22 mouse cellular contexts compared by ENCODE assay signal in the genomic region with DNA sequence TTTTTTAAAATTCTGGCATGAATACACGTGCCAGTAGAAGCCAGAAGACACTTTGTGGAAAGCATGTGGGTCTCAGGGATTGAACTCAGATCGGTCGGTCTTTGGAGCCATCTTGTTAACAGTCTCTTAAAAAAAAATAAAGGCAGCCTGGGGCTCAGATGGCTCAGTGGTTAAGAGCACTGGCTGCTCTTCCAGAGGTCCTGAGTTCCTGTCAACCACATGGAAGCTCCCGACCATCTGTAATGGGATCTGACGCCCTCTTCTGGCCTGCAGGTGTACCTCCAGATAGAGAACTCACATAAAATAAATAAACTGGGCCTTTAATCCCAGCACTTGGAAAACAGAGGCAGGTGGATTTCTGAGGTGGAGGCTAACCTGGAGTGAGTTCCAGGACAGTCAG. TPM values are rescaled to one million over a fixed set of nuclear protein-coding genes. Genes with fewer than 3 reads are reported as not detected.
DNase-seq lines count a peak whose midpoint lies in the region; ATAC-seq and TF ChIP-seq lines count a peak whose summit lies in the region.
"Had no signal": no experiment of that assay in that cellular context is flagged by ENCODE, and none has a peak within 500 bp of the region (broad histone marks: within the 10 kb centered on the region; RNA-seq: fewer than 3 reads in every experiment).

No protein-coding gene starts in this region.

- WGBS in lung, postnatal 0 days, result 74% methylated on average over 5 of the region's 5 CpGs

- H3K36me3 ChIP-seq in lung, postnatal 0 days (ENCODE audit: insufficient read depth, low read length), result 0 out of 2 replicates have a peak, but pooled peaks cover 6% of the 10 kb centered on the region

- H3K4me3 ChIP-seq in lung, postnatal 0 days (ENCODE audit: low read depth, low read length), result no peak overlapping the region
- H3K4me3 ChIP-seq: embryonic facial prominence, embryonic 15.5 days; erythroblast, embryonic 14.5 days; forebrain, embryonic 10.5 days; heart, adult 2 months; heart, embryonic 12.5 days; hindbrain, embryonic 10.5 days; intestine, embryonic 15.5 days had no signal

- DNase-seq in heart, adult 11 months, result peak; percentile 77
- DNase-seq in heart, adult 8-10 months (ENCODE audit: low spot score), result no peak
- DNase-seq in lung, postnatal 0 days (ENCODE audit: low spot score), result no peak
- no peak for DNase-seq in lung, postnatal 4 days
- DNase-seq in ES-CJ7 (ENCODE audit: low read depth, low spot score) (peak; percentile 82), ZHBTc4 (ENCODE audit: low read depth, low spot score) (peak; percentile 83)
- no peak for DNase-seq in embryo, embryonic 10.5 days (ENCODE audit: low spot score)
- DNase-seq in ovary, postnatal 14 days (ENCODE audit: low spot score), result no peak
- DNase-seq: adrenal gland, postnatal 10 days; cerebellum, adult 2 months; cerebellum, postnatal 10 days; embryo, embryonic 11 days; heart, adult 2 months had no signal

- TF ChIP-seq CTCF in lung, postnatal 0 days (IDR thresholded peaks at IDR 0.05), result peak; percentile 9; the same call in 1 of the 2 replicates

- no peak overlapping the region for H3K4me2 ChIP-seq in lung, postnatal 0 days (replicated peaks; ENCODE audit: low read depth, low read length)
- H3K4me2 ChIP-seq: embryonic facial prominence, embryonic 15.5 days; heart, embryonic 12.5 days; hindbrain, embryonic 14.5 days; intestine, embryonic 15.5 days had no signal

- ATAC-seq in lung, postnatal 0 days, result no peak
- ATAC-seq: forebrain, embryonic 14.5 days; intestine, embryonic 15.5 days had no signal

- no peak overlapping the region for H3K9ac ChIP-seq in lung, postnatal 0 days (replicated peaks; ENCODE audit: low read depth)
- H3K9ac ChIP-seq: embryonic facial prominence, embryonic 15.5 days; heart, embryonic 12.5 days; hindbrain, embryonic 14.5 days; intestine, embryonic 15.5 days had no signal

- no peaks in the 10 kb centered on the region for H3K9me3 ChIP-seq in lung, postnatal 0 days (ENCODE audit: low read length)
- H3K9me3 ChIP-seq: embryonic facial prominence, embryonic 15.5 days; forebrain, embryonic 10.5 days; heart, embryonic 12.5 days; hindbrain, embryonic 10.5 days; intestine, embryonic 15.5 days had no signal

- H3K27me3 ChIP-seq in lung, postnatal 0 days (replicated peaks; ENCODE audit: insufficient read depth, low read length), result no peaks in the 10 kb centered on the region
- H3K27me3 ChIP-seq: CH12.LX; embryonic facial prominence, embryonic 15.5 days; heart, embryonic 12.5 days; intestine, embryonic 15.5 days had no signal

- no peak for TF ChIP-seq EP300 in lung, postnatal 0 days (IDR thresholded peaks at IDR 0.05)

- H3K4me1 ChIP-seq in lung, postnatal 0 days (ENCODE audit: insufficient read depth, low read depth, low read length), result no peaks in the 10 kb centered on the region
- H3K4me1 ChIP-seq: embryonic facial prominence, embryonic 15.5 days; forebrain, embryonic 10.5 days; heart, embryonic 12.5 days; hindbrain, embryonic 10.5 days; intestine, embryonic 15.5 days had no signal

- H3K27ac ChIP-seq in lung, postnatal 0 days (ENCODE audit: low read length), result no peak overlapping the region
- H3K27ac ChIP-seq: embryonic facial prominence, embryonic 15.5 days; forebrain, embryonic 10.5 days; heart, adult 2 months; hindbrain, embryonic 10.5 days; hindbrain, embryonic 14.5 days; intestine, embryonic 15.5 days had no signal

RNA-seq across cellular contexts. Expression of a gene that starts 22.1 kb away (rescaled TPM):
- total RNA-seq in heart, adult 8-10 months (2022), result 10 to 100 TPM; 10.0 to 13.9 (median 11.7) TPM
- 5.5 and 6.0 TPM in 2 replicates for polyA plus RNA-seq in lung, postnatal 0 days (2015; fragmentation: Nextera tagmentation; extraction: Ambion mirVana)

RNA-seq across cellular contexts. Expression of a gene that starts 32.6 kb away (rescaled TPM):
- 10 to 100 TPM; 22.6 to 26.4 (median 24.9) TPM for total RNA-seq in heart, adult 8-10 months (2022)
- polyA plus RNA-seq in lung, postnatal 0 days (2015; fragmentation: Nextera tagmentation; extraction: Ambion mirVana), result 38.6 and 48.5 TPM in 2 replicates

RNA-seq across cellular contexts. Expression of a gene that starts 32.7 kb away (rescaled TPM):
- total RNA-seq in heart, adult 8-10 months (2022), result 10 to 100 TPM; 61.6 to 83.0 (median 78.3) TPM
- polyA plus RNA-seq in lung, postnatal 0 days (2015; fragmentation: Nextera tagmentation; extraction: Ambion mirVana), result 79.7 and 82.8 TPM in 2 replicates

RNA-seq across cellular contexts. Expression of a gene that starts 47.3 kb away (rescaled TPM):
- 1 to 10 TPM; 4.2 to 7.8 (median 4.4) TPM for total RNA-seq in heart, adult 8-10 months (2022)
- polyA plus RNA-seq in lung, postnatal 0 days (2015; fragmentation: Nextera tagmentation; extraction: Ambion mirVana), result 0.30 and 0.63 TPM in 2 replicates

Comparison
In these comparisons a context has a peak if more than half of its experiments do, and no peak if none do; other contexts are left out.
1. DNase-seq: peak in heart, adult 11 months (single experiment), ES-CJ7 (single experiment) and ZHBTc4 (single experiment); none in heart, adult 8-10 months (single experiment), lung, postnatal 0 days (single experiment), lung, postnatal 4 days (0 of 2), embryo, embryonic 10.5 days (single experiment) and ovary, postnatal 14 days (single experiment).